Mouse (Mus musculus) ES-Bruce4 (cell line): ENCODE measurements around the gene Spdye4c. TPM values are rescaled to one million over a fixed set of nuclear protein-coding genes. Genes with fewer than 3 reads are reported as not detected.

Experiments used
- H3K27ac ChIP-seq: 2 replicates; pipeline ENCODE4 v1.5.1; 2012; ENCODE audit warnings: low read length, inconsistent platforms; ENCODE audit not compliant: insufficient read depth
- H3K27me3 ChIP-seq: 2 replicates; pipeline ENCODE4 v1.6.1; 2012; ENCODE audit warnings: mild to moderate bottlenecking, low read length, inconsistent platforms; ENCODE audit not compliant: control insufficient read depth, poor library complexity, insufficient read depth, severe bottlenecking
- H3K36me3 ChIP-seq: 2 replicates; pipeline ENCODE4 v1.6.1; 2012; ENCODE audit warnings: inconsistent platforms, mild to moderate bottlenecking, low read length, moderate library complexity; ENCODE audit not compliant: control insufficient read depth, poor library complexity, insufficient read depth, severe bottlenecking
- H3K4me1 ChIP-seq: one replicate; pipeline ENCODE4 v1.8.1; 2011; ENCODE audit warnings: low read length; ENCODE audit not compliant: control insufficient read depth, insufficient read depth
- H3K4me3 ChIP-seq: 2 replicates; pipeline ENCODE4 v1.5.1; 2011; ENCODE audit warnings: low read depth, mild to moderate bottlenecking, low read length
- H3K9ac ChIP-seq: 2 replicates; pipeline ENCODE4 v1.6.1; 2012; ENCODE audit warnings: low read depth, mild to moderate bottlenecking, inconsistent platforms; ENCODE audit not compliant: poor library complexity, severe bottlenecking
- H3K9me3 ChIP-seq: replicated peaks from 2 replicates; pipeline ENCODE4 v1.6.1; 2012; ENCODE audit warnings: mild to moderate bottlenecking, low read length, inconsistent platforms; ENCODE audit not compliant: control insufficient read depth, poor library complexity, insufficient read depth, severe bottlenecking
- CTCF ChIP-seq: IDR thresholded peaks from one replicate; pipeline ENCODE4 v1.8.1; 2011; ENCODE audit warnings: low read depth, low read length
- EP300 ChIP-seq: IDR thresholded peaks from 2 replicates; pipeline ENCODE4 v1.6.1; 2011; ENCODE audit warnings: low read depth, low read length; ENCODE audit not compliant: insufficient read depth
- POLR2A ChIP-seq: IDR thresholded peaks from one replicate; pipeline ENCODE4 v1.8.1; 2011; ENCODE audit warnings: low read length; ENCODE audit not compliant: insufficient read depth
- polyA plus RNA-seq: library from polyadenylated mRNA; stranded (reverse); fragments of >200 nt; gene quantifications from 2 replicates; pipeline ENCODE4 v1.2.4, GENCODE M21; 2011; ENCODE audit warnings: low read depth; ENCODE audit not compliant: missing spikeins, insufficient read depth, insufficient read length

Gene Spdye4c
- polyA plus RNA-seq, 1 experiment, result not detected

- no peak overlapping the region for H3K9ac ChIP-seq
- H3K27me3 ChIP-seq, result no peaks in the 10 kb centered on the region
- no peaks in the 10 kb centered on the region for H3K4me1 ChIP-seq
- H3K4me3 ChIP-seq, result no peak overlapping the region
- TF ChIP-seq CTCF (peak; percentile 25), EP300 (no peak)
- no peaks in the 10 kb centered on the region for H3K36me3 ChIP-seq
- H3K27ac ChIP-seq, result no peak overlapping the region
- H3K9me3 ChIP-seq, result no peaks in the 10 kb centered on the region
These were observed 18.0 kb upstream of the Spdye4c start for GRCm38 (mm10) chr2:128572726-128573624.

- no peak for TF ChIP-seq CTCF
- no peak for TF ChIP-seq POLR2A
- no peak overlapping the region for H3K27ac ChIP-seq
- no peak overlapping the region for H3K4me3 ChIP-seq
- H3K9me3 ChIP-seq, result peaks cover 21% of the 10 kb centered on the region
- no peaks in the 10 kb centered on the region for H3K36me3 ChIP-seq
- no peaks in the 10 kb centered on the region for H3K27me3 ChIP-seq
- H3K9ac ChIP-seq, result no peak overlapping the region
- no peaks in the 10 kb centered on the region for H3K4me1 ChIP-seq
These were observed 8.1 kb upstream of the Spdye4c start for GRCm38 (mm10) chr2:128582881-128583280.

DNA sequence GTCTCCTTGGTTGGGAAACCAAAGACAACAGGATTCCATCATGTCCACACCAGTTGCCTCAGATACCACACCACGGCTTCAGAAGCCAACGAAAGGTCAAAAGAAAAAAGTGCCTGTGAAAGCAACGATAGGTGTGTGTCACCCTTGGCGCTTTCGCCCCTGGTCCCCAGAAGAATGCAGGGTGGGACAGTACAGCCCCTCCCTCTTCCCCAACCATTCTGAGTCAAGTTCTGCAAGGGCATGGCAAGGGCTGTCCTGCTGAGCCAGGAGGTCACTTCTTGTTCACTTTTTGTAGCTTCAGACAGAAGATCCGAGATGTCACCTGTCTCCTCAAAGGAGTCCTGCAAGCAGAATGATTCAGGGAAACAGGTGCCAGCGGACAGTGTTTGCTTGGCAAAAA, 1.3 kb downstream of the Spdye4c start:
- Histone ChIP-seq H3K9ac (no peak overlapping the region), H3K9me3 (0 out of 2 replicates have a peak, but pooled peaks cover 1% of the 10 kb centered on the region), H3K4me3 (no peak overlapping the region), H3K27ac (no peak overlapping the region), H3K4me1 (no peaks in the 10 kb centered on the region), H3K27me3 (no peaks in the 10 kb centered on the region), H3K36me3 (no peaks in the 10 kb centered on the region)
- TF ChIP-seq CTCF (no peak), EP300 (peak; percentile 56; the same call in 1 of the 2 replicates), POLR2A (no peak)

GRCm38 (mm10) chr2:128601534-128601933, 10.5 kb downstream of the Spdye4c start:
- Histone ChIP-seq H3K36me3 (no peaks in the 10 kb centered on the region), H3K9me3 (no peaks in the 10 kb centered on the region), H3K4me1 (no peaks in the 10 kb centered on the region), H3K27ac (no peak overlapping the region), H3K27me3 (no peaks in the 10 kb centered on the region), H3K4me3 (no peak overlapping the region), H3K9ac (no peak overlapping the region)
- no peak for TF ChIP-seq POLR2A
- no peak for TF ChIP-seq CTCF
- TF ChIP-seq EP300, result no peak

DNA sequence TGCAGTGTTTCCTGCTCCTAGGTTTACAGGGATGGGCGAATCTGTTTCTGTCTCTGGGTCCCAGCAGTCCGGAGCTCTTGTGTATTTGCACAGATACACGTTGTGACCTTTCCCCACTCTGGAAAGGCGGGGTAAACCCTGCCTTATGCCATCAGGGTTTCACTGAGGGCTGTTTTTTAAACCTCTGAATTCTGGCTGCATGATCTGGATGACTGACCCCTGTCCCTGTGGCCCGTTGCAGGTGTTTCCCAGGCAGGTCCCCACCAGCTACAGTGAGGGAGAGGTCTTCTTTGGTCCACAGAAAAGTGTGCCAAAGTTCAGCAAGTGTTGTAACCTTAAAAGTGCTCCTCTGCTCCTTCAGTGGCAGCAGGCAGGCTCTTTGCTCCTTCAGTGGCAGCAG, 18.3 kb downstream of the Spdye4c start:
- no peak overlapping the region for H3K4me3 ChIP-seq

GRCm38 (mm10) chr2:128611178-128611577, 20.2 kb downstream of the Spdye4c start:
- Histone ChIP-seq H3K36me3 (peaks cover 14% of the 10 kb centered on the region), H3K4me3 (no peak overlapping the region), H3K27me3 (no peaks in the 10 kb centered on the region), H3K4me1 (no peaks in the 10 kb centered on the region), H3K9me3 (no peaks in the 10 kb centered on the region), H3K27ac (no peak overlapping the region), H3K9ac (no peak overlapping the region)
- TF ChIP-seq POLR2A (no peak), EP300 (no peak), CTCF (no peak)

More for the DNA sequence above, 18.3 kb downstream of the Spdye4c start:
- no peaks in the 10 kb centered on the region for H3K9me3 ChIP-seq
- H3K27me3 ChIP-seq, result no peaks in the 10 kb centered on the region
- H3K4me1 ChIP-seq, result no peaks in the 10 kb centered on the region
- no peak overlapping the region for H3K9ac ChIP-seq
- H3K27ac ChIP-seq, result no peak overlapping the region
- TF ChIP-seq EP300, result no peak
- no peak for TF ChIP-seq CTCF
- TF ChIP-seq POLR2A, result no peak
- H3K36me3 ChIP-seq, result peaks cover 10% of the 10 kb centered on the region
